Mouse (Mus musculus): ENCODE measurements around the gene Xaf1.

GRCm38 (mm10) chr11:72353186-72353585, 51.8 kb downstream of the Xaf1 start:
- TF ChIP-seq RAD21 (IDR thresholded peaks at IDR 0.05; ENCODE audit: low read depth, low read length) = no peak
- no peak for TF ChIP-seq CTCF (conservative IDR thresholded peaks at IDR 0.05 in 1 of 2, IDR thresholded peaks at IDR 0.05 in 1 of 2; ENCODE audit: low read depth in 2 of 2, low read length in 2 of 2)
- TF ChIP-seq MXI1 (IDR thresholded peaks at IDR 0.05; ENCODE audit: low read depth, low read length) = no peak
- no peak for TF ChIP-seq ZC3H11A (IDR thresholded peaks at IDR 0.05; ENCODE audit: low read depth, low read length)

Data from CH12.LX (cell line).